Mouse (Mus musculus) G1E (cell line): ENCODE results near the gene Sptb. TPM values are rescaled to one million over a fixed set of nuclear protein-coding genes. Genes with fewer than 3 reads are reported as not detected.

Experiments
- ATAC-seq: 2 replicates; pipeline ENCODE4 v1.8.0; 2016; ENCODE audit warnings: mild to moderate bottlenecking; ENCODE audit not compliant: insufficient number of reproducible peaks, poor library complexity, low FRiP score, severe bottlenecking; ENCODE audit errors: extremely low read depth
- DNase-seq: peaks from one replicate; pipeline ENCODE4 v3.0.0; 2012; ENCODE audit warnings: low spot score
- H3K27me3 ChIP-seq: 2 replicates; pipeline ENCODE4 v1.6.1; 2012; ENCODE audit warnings: mild to moderate bottlenecking, low read length, inconsistent platforms; ENCODE audit not compliant: insufficient read depth
- H3K36me3 ChIP-seq: replicated peaks from 2 replicates; pipeline ENCODE3; 2012; ENCODE audit warnings: mild to moderate bottlenecking, inconsistent platforms
- H3K4me1 ChIP-seq: 2 replicates; pipeline ENCODE4 v1.6.1; 2012; ENCODE audit warnings: low read depth, low read length, inconsistent platforms, mixed read lengths; ENCODE audit not compliant: insufficient read depth
- H3K4me3 ChIP-seq: 2 replicates; pipeline ENCODE4 v1.5.1; 2012; ENCODE audit warnings: low read depth, mild to moderate bottlenecking, inconsistent platforms, low read length, moderate library complexity, mixed read lengths
- H3K9me3 ChIP-seq: replicated peaks from 2 replicates; pipeline ENCODE4 v1.6.1; 2012; ENCODE audit warnings: inconsistent platforms
- CTCF ChIP-seq: IDR thresholded peaks from 2 replicates; pipeline ENCODE4 v1.5.1; 2012; ENCODE audit warnings: low read depth, low read length, inconsistent platforms, mixed read lengths
- GATA1 ChIP-seq: IDR thresholded peaks from 2 replicates; pipeline ENCODE4 v1.6.1; 2012; ENCODE audit warnings: borderline replicate concordance, low read length, inconsistent platforms, mixed read lengths
- GATA2 ChIP-seq: IDR thresholded peaks from 2 replicates; pipeline ENCODE4 v1.6.1; 2012; ENCODE audit warnings: low read depth, low read length, inconsistent platforms, borderline replicate concordance
- POLR2AphosphoS5 ChIP-seq: IDR thresholded peaks from 2 replicates; pipeline ENCODE4 v1.6.1; 2012; ENCODE audit warnings: low read depth, low read length, inconsistent platforms; ENCODE audit not compliant: insufficient replicate concordance
- TAL1 ChIP-seq: conservative IDR thresholded peaks from 2 replicates; pipeline ENCODE4 v1.6.1; 2012; ENCODE audit warnings: low read depth, low read length, inconsistent platforms, mixed read lengths
- polyA plus RNA-seq: library from polyadenylated mRNA; stranded (reverse); fragments of >175 nt; gene quantifications from 2 replicates; pipeline ENCODE4 v1.2.3, GENCODE M21; 2012
- total RNA-seq, 2 experiments: library from RNA; stranded (forward) in 1 of 2; stranded (reverse) in 1 of 2; fragments of 200-1000 nt in 1 of 2; fragments of >200 nt in 1 of 2; fragmentation: Nextera tagmentation in 1 of 2; gene quantifications; 2 replicates each; pipeline ENCODE4 v1.2.3; 2014 to 2017

Gene Sptb
- total and polyA plus RNA-seq, 3 experiments = 78.7 to 231 (median 169) TPM

DNA sequence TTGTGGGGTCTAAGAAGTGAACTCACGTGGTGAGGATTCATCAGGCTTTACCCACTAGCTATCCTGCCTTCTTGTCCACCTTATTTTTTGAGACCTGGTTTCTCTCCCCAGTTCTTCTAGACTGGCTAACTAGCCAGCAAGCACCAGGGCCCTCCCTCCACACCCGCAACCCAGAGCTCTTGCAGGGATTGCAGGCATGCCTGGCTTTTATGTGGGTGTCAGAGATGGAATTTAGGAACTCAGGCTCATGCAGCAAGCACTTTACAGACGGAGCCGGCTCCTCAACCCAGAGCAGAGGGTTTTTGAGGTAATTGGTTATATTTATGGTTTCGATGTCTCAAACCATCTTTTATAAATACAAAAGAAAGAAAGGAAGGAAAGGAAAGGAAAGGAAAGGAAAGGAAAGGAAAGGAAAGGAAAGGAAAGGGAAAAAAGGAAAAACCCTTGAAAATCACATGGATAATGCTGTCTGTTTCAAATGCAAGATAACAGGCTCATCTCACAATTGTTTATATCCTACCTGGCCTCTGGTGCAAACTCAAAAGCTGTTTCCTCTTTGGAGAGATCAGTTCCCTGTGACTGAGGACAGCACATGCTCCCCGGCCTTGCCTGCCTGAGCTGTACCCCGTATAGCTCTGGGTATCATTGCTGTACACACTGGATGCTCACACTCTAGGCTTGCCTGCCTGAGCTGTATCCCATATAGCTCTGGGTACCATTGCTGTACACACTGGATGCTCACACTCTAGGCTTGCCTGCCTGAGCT is 41.5 kb downstream of the Sptb start:
- no peak for TF ChIP-seq GATA1
- TF ChIP-seq POLR2AphosphoS5 = 0 out of 2 replicates have a peak, but pooled peaks have one; percentile 64

GRCm38 (mm10) chr12:76651788-76652345 is 58.5 kb downstream of the Sptb start:
- H3K27me3 ChIP-seq = no peaks in the 10 kb centered on the region; the same call in 1 of the 2 replicates
- peaks cover 36% of the 10 kb centered on the region for H3K9me3 ChIP-seq
- H3K4me1 ChIP-seq = peaks cover 41% of the 10 kb centered on the region
- DNase-seq (no peak), ATAC-seq (no peak)
- no peak for TF ChIP-seq GATA1
- TF ChIP-seq CTCF = no peak
- TF ChIP-seq TAL1 = no peak
- no peak for TF ChIP-seq POLR2AphosphoS5
- no peak for TF ChIP-seq GATA2
- peaks cover 72% of the 10 kb centered on the region for H3K36me3 ChIP-seq
- no peak overlapping the region; the same call in 1 of the 2 replicates for H3K4me3 ChIP-seq

More for the DNA sequence above, 41.5 kb downstream of the Sptb start:
- peaks cover 67% of the 10 kb centered on the region for H3K36me3 ChIP-seq
- H3K4me3 ChIP-seq = peak overlapping the region; percentile 9; the same call in 1 of the 2 replicates
- DNase-seq (no peak), ATAC-seq (no peak)
- H3K9me3 ChIP-seq = no peaks in the 10 kb centered on the region
- H3K27me3 ChIP-seq = no peaks in the 10 kb centered on the region
- peaks cover 86% of the 10 kb centered on the region for H3K4me1 ChIP-seq

- H3K4me3 ChIP-seq = peak overlapping the region; percentile 17; the same call in 1 of the 2 replicates
- H3K36me3 ChIP-seq = peaks cover 79% of the 10 kb centered on the region
- TF ChIP-seq TAL1 (no peak), CTCF (peak; percentile 85), POLR2AphosphoS5 (no peak)
- peaks cover 24% of the 10 kb centered on the region for H3K9me3 ChIP-seq
- peaks cover 57% of the 10 kb centered on the region for H3K4me1 ChIP-seq
- no peaks in the 10 kb centered on the region for H3K27me3 ChIP-seq
- DNase-seq (peak; percentile 89), ATAC-seq (peak; percentile 86)
Measured at GRCm38 (mm10) chr12:76649708-76650687, 60.3 kb downstream of the Sptb start.

DNA sequence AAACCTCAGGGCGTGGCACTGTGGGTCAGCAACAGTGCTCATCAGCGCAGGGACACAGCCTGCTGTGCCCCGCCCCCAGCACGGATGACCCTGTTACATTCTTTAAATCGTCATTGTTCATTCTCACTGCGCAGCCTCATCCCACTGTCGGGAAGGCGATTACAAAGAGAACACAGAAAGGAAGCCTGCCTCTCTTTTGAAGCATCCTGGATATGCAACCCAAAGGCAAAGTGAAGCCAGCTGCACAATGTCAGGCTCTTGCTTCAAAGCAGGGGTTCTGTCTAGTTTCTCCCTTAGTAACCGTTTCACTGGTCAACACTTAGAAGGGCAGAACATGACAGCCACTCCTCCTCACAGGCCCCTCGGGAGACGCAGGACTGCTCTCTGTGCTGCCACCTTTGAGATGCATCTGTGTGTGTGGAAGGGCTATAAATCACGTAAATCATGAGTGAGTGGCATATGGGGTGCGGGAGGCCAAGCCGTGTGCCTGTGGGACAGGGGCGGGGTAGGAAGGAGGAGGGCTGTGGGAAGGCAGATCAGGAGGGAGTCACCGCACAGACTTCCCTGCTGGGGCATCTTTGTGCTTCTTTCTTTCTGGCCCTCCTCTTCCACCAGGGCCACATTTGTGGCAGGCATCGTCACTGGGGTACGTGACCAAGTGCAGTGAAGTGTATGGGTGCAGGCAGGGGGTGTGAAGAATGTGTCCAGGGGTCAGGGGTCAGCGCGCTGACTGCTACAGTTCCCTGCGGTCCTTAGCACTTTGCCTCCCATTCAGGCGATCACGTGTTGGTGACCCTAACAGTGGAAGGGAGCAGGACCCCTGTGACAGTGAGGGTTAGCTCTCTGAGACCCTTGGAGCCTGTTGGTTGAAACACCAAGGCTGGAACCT is 64.9 kb downstream of the Sptb start:
- peaks cover 64% of the 10 kb centered on the region for H3K4me1 ChIP-seq
- no peak for TF ChIP-seq CTCF
- TF ChIP-seq GATA2 = no peak
- TF ChIP-seq POLR2AphosphoS5 = no peak
- no peak for TF ChIP-seq GATA1
- TF ChIP-seq TAL1 = no peak

DNA sequence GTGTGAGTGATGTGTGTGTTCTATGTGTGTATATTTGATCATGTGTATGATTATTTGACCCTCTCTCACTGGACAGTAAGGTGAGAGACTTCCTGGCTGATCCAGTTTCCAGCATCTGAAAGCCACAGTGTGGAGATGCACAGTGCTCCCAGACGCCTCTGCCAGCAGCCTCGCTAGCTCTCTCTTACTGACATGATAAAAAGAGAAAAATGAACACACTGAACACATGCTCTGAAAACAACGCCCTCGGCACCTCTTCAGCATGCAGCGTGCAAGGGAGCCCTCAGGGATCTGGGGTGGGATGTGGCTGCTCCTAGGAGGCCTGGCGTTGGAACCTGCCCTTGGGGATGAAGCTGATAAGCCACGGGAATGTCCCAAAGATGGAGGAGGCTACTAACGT is 66.7 kb downstream of the Sptb start:
- Histone ChIP-seq H3K36me3 (peaks cover 90% of the 10 kb centered on the region), H3K27me3 (no peaks in the 10 kb centered on the region), H3K4me3 (no peak overlapping the region), H3K9me3 (no peaks in the 10 kb centered on the region), H3K4me1 (peaks cover 51% of the 10 kb centered on the region)
- ATAC-seq (no peak), DNase-seq (no peak)
- TF ChIP-seq POLR2AphosphoS5 (no peak), TAL1 (no peak), GATA2 (no peak), GATA1 (no peak), CTCF (no peak)

More for the DNA sequence above, 64.9 kb downstream of the Sptb start:
- Histone ChIP-seq H3K27me3 (no peaks in the 10 kb centered on the region), H3K9me3 (no peaks in the 10 kb centered on the region), H3K4me3 (no peak overlapping the region), H3K36me3 (peaks cover 97% of the 10 kb centered on the region)
- ATAC-seq (no peak), DNase-seq (no peak)
